Mouse (Mus musculus): ENCODE measurements around the gene Itih5.

DNA sequence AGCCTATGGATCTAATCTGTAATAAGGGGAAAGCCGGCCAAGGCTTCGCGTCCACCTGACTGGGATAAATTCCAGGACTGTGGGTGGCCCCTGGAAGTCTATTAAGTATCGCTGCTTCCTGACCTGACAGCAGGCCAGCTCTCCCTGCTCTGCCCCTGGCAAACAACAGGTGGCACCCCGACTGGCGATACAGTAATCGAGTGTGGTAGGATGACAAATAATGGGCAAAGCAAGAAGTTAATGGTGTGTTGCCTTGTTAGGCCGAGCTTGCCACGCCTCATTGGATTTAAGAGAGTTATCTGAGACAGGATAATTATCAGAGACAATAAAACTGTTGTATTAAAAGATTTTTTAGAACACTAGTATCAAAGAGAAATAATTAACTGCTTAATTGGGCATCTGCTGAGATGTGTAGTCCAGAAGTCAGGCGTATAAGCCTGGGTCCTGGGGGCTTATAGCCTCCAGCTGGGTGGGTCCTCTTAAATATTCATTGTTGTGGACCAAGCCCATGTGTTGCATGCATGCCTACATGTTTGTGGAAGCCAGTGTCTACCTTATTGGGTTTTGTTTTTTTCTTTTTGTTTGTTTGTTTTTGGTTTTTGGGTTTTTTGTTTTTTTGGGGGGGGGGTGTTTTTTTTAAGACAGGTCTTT is 140.3 kb downstream of the Itih5 start:
- no peak for TF ChIP-seq BHLHE40 (IDR thresholded peaks at IDR 0.05; ENCODE audit: borderline replicate concordance, low read depth, low read length)
- TF ChIP-seq TAL1 (IDR thresholded peaks at IDR 0.05; ENCODE audit: low read length): no peak
- no peak for TF ChIP-seq CTCF (IDR thresholded peaks at IDR 0.05 in 2 of 3, conservative IDR thresholded peaks at IDR 0.05 in 1 of 3; ENCODE audit: control insufficient read depth in 1 of 3, insufficient read depth in 1 of 3, low read depth in 2 of 3, low read length in 3 of 3, poor library complexity in 1 of 3, severe bottlenecking in 1 of 3)
- TF ChIP-seq TCF12 (IDR thresholded peaks at IDR 0.05; ENCODE audit: low read depth, low read length): no peak
- no peak for TF ChIP-seq CHD1 (IDR thresholded peaks at IDR 0.05; ENCODE audit: low read depth, low read length)
- no peak for TF ChIP-seq ELF1 (IDR thresholded peaks at IDR 0.05; ENCODE audit: low read depth, low read length)
- no peak for TF ChIP-seq E2F4 (IDR thresholded peaks at IDR 0.05; ENCODE audit: borderline replicate concordance, low read depth, low read length)
- no peak for TF ChIP-seq MYC (IDR thresholded peaks at IDR 0.05; ENCODE audit: low read depth, low read length)
- TF ChIP-seq NELFE (IDR thresholded peaks at IDR 0.05; ENCODE audit: low read depth, low read length): no peak
- no peak for TF ChIP-seq ETS1 (IDR thresholded peaks at IDR 0.05; ENCODE audit: low read depth, low read length)
